Mouse (Mus musculus): ENCODE measurements at regions not wholly inside any gene's neighbourhood (a gene's known extent, or its start where the extent isn't known, plus 50 kb on each side); places are given as distances from the start of the nearest gene placed in this dataset.
A peak's percentile ranks its signal among the peaks of the same experiment; 100 is the strongest.

DNA sequence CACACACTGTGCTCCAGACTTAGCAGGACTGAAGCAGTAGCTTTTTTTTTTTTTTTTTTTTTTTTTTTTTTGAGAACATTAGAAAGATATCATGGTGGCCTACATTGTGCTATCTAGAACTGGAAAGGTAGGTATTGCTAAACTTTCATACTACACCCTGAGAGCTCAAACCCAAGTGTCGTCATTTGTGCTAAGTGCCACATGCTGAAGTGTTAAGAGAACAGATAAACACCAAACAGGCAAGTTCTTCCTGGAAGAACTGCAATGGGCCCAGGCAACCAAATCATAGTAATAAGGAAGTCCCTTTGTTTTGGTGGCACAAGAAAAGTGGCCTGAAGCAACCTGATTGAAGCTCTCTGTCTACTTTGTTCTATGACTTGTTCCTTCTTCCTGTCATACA is 76.6 kb downstream of the Arrdc3 start:
- Histone ChIP-seq H3K4me3 (ENCODE audit: insufficient read depth, low read length) (no peak overlapping the region), H3K4me1 (ENCODE audit: control insufficient read depth, insufficient read depth, low read length) (no peaks in the 10 kb centered on the region), H3K27ac (ENCODE audit: insufficient read depth, low read length) (no peak overlapping the region)
- no peak for TF ChIP-seq CTCF (IDR thresholded peaks at IDR 0.05; ENCODE audit: extremely low read depth, insufficient read depth, low read length)
- no peak for TF ChIP-seq POLR2A (IDR thresholded peaks at IDR 0.05; ENCODE audit: extremely low read depth, insufficient read depth, low read length)

GRCm38 (mm10) chr13:80961985-80962617 is 78.9 kb downstream of the Arrdc3 start:
- no peak overlapping the region; the same call in 1 of the 2 replicates for H3K4me3 ChIP-seq (ENCODE audit: insufficient read depth, low read length)
- no peak overlapping the region for H3K27ac ChIP-seq (ENCODE audit: insufficient read depth, low read length)
- TF ChIP-seq POLR2A (IDR thresholded peaks at IDR 0.05; ENCODE audit: extremely low read depth, insufficient read depth, low read length): no peak
- no peak for TF ChIP-seq CTCF (IDR thresholded peaks at IDR 0.05; ENCODE audit: extremely low read depth, insufficient read depth, low read length)
- H3K4me1 ChIP-seq (ENCODE audit: control insufficient read depth, insufficient read depth, low read length): no peaks in the 10 kb centered on the region

GRCm38 (mm10) chr13:80962789-80963590 is 79.8 kb downstream of the Arrdc3 start:
- Histone ChIP-seq H3K4me3 (ENCODE audit: insufficient read depth, low read length) (peak overlapping the region; percentile 43), H3K4me1 (ENCODE audit: control insufficient read depth, insufficient read depth, low read length) (no peaks in the 10 kb centered on the region), H3K27ac (ENCODE audit: insufficient read depth, low read length) (peak overlapping the region; percentile 78)
- TF ChIP-seq CTCF (IDR thresholded peaks at IDR 0.05; ENCODE audit: extremely low read depth, insufficient read depth, low read length): no peak
- TF ChIP-seq POLR2A (IDR thresholded peaks at IDR 0.05; ENCODE audit: extremely low read depth, insufficient read depth, low read length): 0 out of 2 replicates have a peak, but pooled peaks have one; percentile 43

DNA sequence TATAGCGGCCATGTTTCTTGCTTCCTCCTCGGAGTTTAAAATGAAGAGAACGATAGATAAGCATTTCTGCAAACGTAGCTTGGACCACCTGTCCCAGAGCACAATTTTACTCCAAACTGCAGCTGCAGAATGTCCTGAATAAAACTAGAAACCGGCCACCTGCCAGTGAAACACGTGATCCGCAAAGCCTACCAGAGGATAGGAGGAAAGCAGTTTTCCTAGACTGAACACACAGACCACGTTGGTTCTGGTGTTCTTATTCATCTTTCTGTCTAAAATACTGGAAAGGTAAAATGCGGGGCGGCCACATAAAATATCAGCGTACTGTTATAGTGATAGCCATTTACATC is 80.4 kb downstream of the Arrdc3 start:
- Histone ChIP-seq H3K27ac (ENCODE audit: insufficient read depth, low read length) (no peak overlapping the region), H3K4me3 (ENCODE audit: insufficient read depth, low read length) (no peak overlapping the region; the same call in 1 of the 2 replicates), H3K4me1 (ENCODE audit: control insufficient read depth, insufficient read depth, low read length) (no peaks in the 10 kb centered on the region)
- TF ChIP-seq POLR2A (IDR thresholded peaks at IDR 0.05; ENCODE audit: extremely low read depth, insufficient read depth, low read length) (no peak), CTCF (IDR thresholded peaks at IDR 0.05; ENCODE audit: extremely low read depth, insufficient read depth, low read length) (no peak)

GRCm38 (mm10) chr13:80971664-80972063 is 88.5 kb downstream of the Arrdc3 start:
- no peak overlapping the region for H3K4me3 ChIP-seq (ENCODE audit: insufficient read depth, low read length)
- no peak for TF ChIP-seq CTCF (IDR thresholded peaks at IDR 0.05; ENCODE audit: extremely low read depth, insufficient read depth, low read length)
- no peak for TF ChIP-seq POLR2A (IDR thresholded peaks at IDR 0.05; ENCODE audit: extremely low read depth, insufficient read depth, low read length)
- no peak overlapping the region for H3K27ac ChIP-seq (ENCODE audit: insufficient read depth, low read length)
- no peaks in the 10 kb centered on the region; the same call in 1 of the 2 replicates for H3K4me1 ChIP-seq (ENCODE audit: control insufficient read depth, insufficient read depth, low read length)

DNA sequence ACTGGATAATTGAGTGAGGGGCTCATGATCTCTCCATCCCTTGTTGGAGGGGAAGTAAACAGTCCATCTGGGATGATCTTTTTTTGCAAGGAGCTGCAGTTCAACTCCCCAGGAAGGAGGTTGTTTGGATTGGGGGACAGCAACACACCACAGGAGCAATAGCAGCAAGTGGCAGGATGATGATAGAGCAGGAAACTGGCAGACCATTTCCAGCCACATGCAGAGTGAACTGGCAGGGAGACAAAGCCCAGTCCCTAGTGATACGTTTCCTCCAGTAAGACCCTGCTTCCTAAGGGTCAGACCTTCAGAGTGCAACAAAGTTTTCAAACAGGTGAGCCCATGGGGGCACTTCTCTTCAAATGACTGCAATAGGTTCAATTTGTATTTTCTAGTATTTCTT is 91.2 kb downstream of the Arrdc3 start:
- Histone ChIP-seq H3K27ac (ENCODE audit: insufficient read depth, low read length) (no peak overlapping the region), H3K4me3 (ENCODE audit: insufficient read depth, low read length) (no peak overlapping the region), H3K4me1 (ENCODE audit: control insufficient read depth, insufficient read depth, low read length) (no peaks in the 10 kb centered on the region; the same call in 1 of the 2 replicates)
- TF ChIP-seq POLR2A (IDR thresholded peaks at IDR 0.05; ENCODE audit: extremely low read depth, insufficient read depth, low read length): no peak
- no peak for TF ChIP-seq CTCF (IDR thresholded peaks at IDR 0.05; ENCODE audit: extremely low read depth, insufficient read depth, low read length)

DNA sequence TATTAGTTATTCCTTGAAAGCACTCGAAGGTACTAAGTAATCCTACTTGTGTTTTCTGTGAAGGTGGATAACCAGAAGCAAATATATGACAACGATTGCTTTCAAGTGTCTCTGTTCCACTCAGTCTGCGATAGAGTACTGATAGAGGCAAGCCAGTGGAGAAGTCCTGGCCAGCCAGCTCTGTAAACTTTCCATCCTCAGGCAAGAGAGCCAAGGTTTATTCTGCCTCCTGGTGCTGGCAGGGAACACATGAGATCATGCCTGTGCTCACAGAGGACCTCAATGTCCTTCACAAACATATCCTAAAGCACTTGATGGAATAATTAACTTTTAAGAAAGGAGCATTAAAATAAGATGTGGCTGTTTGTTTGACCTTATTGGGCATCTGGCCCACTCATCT is 94.1 kb downstream of the Arrdc3 start:
- Histone ChIP-seq H3K4me1 (ENCODE audit: control insufficient read depth, insufficient read depth, low read length) (no peaks in the 10 kb centered on the region; the same call in 1 of the 2 replicates), H3K27ac (ENCODE audit: insufficient read depth, low read length) (no peak overlapping the region), H3K4me3 (ENCODE audit: insufficient read depth, low read length) (no peak overlapping the region)
- no peak for TF ChIP-seq CTCF (IDR thresholded peaks at IDR 0.05; ENCODE audit: extremely low read depth, insufficient read depth, low read length)
- no peak for TF ChIP-seq POLR2A (IDR thresholded peaks at IDR 0.05; ENCODE audit: extremely low read depth, insufficient read depth, low read length)

DNA sequence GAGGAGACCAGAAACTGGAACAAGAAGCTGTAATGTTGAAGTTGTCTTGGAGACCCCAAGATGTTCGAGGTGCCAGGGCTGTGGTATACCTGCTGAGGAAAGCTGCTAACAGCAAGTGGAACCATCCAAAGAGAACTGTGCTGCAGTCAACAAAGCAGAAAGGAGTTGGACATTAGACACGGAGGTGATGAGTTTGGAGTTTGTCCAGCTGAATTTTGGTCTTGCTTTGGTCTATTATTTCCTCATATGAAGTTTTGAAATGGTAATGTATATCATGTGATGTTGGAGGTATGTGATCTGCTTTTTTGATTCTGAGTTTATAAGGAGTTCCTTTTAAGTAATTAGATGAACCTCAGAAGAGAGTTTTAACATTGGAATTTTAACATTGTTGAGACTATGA is 98.0 kb downstream of the Arrdc3 start:
- Histone ChIP-seq H3K4me1 (ENCODE audit: control insufficient read depth, insufficient read depth, low read length) (no peaks in the 10 kb centered on the region; the same call in 1 of the 2 replicates), H3K27ac (ENCODE audit: insufficient read depth, low read length) (no peak overlapping the region), H3K4me3 (ENCODE audit: insufficient read depth, low read length) (no peak overlapping the region)
- TF ChIP-seq CTCF (IDR thresholded peaks at IDR 0.05; ENCODE audit: extremely low read depth, insufficient read depth, low read length) (no peak), POLR2A (IDR thresholded peaks at IDR 0.05; ENCODE audit: extremely low read depth, insufficient read depth, low read length) (no peak)

GRCm38 (mm10) chr13:80986657-80987056 is 103.5 kb downstream of the Arrdc3 start:
- no peak overlapping the region for H3K4me3 ChIP-seq (ENCODE audit: insufficient read depth, low read length)
- no peak for TF ChIP-seq CTCF (IDR thresholded peaks at IDR 0.05; ENCODE audit: extremely low read depth, insufficient read depth, low read length)
- TF ChIP-seq POLR2A (IDR thresholded peaks at IDR 0.05; ENCODE audit: extremely low read depth, insufficient read depth, low read length): no peak
- no peaks in the 10 kb centered on the region for H3K4me1 ChIP-seq (ENCODE audit: control insufficient read depth, insufficient read depth, low read length)
- no peak overlapping the region for H3K27ac ChIP-seq (ENCODE audit: insufficient read depth, low read length)

DNA sequence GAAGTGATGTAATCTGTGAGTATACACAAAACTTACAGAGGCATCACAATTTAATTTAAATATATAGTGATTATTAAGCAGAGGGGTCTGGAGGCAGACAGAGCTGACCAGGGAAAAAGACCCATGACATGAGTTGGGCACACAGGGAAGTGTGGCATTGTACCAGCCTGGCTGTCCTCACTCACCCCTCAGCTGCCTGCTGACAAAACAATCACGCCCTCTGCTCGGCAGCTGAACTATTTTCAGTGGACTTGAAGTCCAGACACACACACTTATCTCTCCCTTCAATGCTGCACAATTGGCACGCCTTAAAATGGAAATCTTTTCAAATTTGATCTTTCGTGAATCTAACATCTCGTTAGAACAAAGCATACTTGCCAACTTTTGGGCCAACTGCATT is 106.6 kb downstream of the Arrdc3 start:
- no peak for TF ChIP-seq POLR2A (IDR thresholded peaks at IDR 0.05; ENCODE audit: extremely low read depth, insufficient read depth, low read length)
- no peak for TF ChIP-seq CTCF (IDR thresholded peaks at IDR 0.05; ENCODE audit: extremely low read depth, insufficient read depth, low read length)
- Histone ChIP-seq H3K4me1 (ENCODE audit: control insufficient read depth, insufficient read depth, low read length) (no peaks in the 10 kb centered on the region), H3K4me3 (ENCODE audit: insufficient read depth, low read length) (no peak overlapping the region), H3K27ac (ENCODE audit: insufficient read depth, low read length) (no peak overlapping the region)

All from cortical plate, adult 2 months (tissue).